Mouse (Mus musculus) C2C12 (cell line): Measurements from ENCODE around the gene Gfra1.

Source experiments
- CTCF ChIP-seq: IDR thresholded peaks from one replicate; pipeline ENCODE4 v1.5.1; 2011; ENCODE audit not compliant: control insufficient read depth, insufficient read depth, insufficient read length
- MAX ChIP-seq: IDR thresholded peaks from one replicate; pipeline ENCODE4 v1.6.1; 2011; ENCODE audit warnings: mild to moderate bottlenecking, control low read depth
- USF1 ChIP-seq: IDR thresholded peaks from one replicate; pipeline ENCODE4 v1.6.1; 2011; ENCODE audit warnings: low read depth, mild to moderate bottlenecking, control low read depth, moderate library complexity

- TF ChIP-seq MAX (no peak), USF1 (no peak), CTCF (no peak)
Measured at GRCm38 (mm10) chr19:58438762-58439161, 16.9 kb downstream of the Gfra1 start.
